Mouse (Mus musculus) limb, embryonic 10.5 days (tissue): ENCODE data around the gene Cfap299. TPM values are rescaled to one million over a fixed set of nuclear protein-coding genes. Genes with fewer than 3 reads are reported as not detected.

Source experiments
- DNase-seq: peaks from one replicate; pipeline ENCODE4 v3.0.0-alpha.2; 2017; ENCODE audit warnings: low spot score
- H3K27ac ChIP-seq: fragments of 300-500 bp; sonication (generic); 2 replicates; pipeline ENCODE4 v1.5.1; 2016; ENCODE audit warnings: mild to moderate bottlenecking
- H3K27me3 ChIP-seq: fragments of 300-500 bp; sonication (generic); 2 replicates; pipeline ENCODE4 v1.6.1; 2016; ENCODE audit warnings: low read depth, mild to moderate bottlenecking; ENCODE audit not compliant: poor library complexity, severe bottlenecking
- H3K36me3 ChIP-seq: fragments of 300-500 bp; sonication (generic); 2 replicates; pipeline ENCODE4 v1.6.1; 2016; ENCODE audit warnings: mild to moderate bottlenecking, moderate library complexity
- H3K4me1 ChIP-seq: fragments of 300-500 bp; sonication (generic); 2 replicates; pipeline ENCODE4 v1.6.1; 2016
- H3K4me3 ChIP-seq: fragments of 300-500 bp; sonication (generic); 2 replicates; pipeline ENCODE4 v1.5.1; 2016; ENCODE audit warnings: mild to moderate bottlenecking, moderate library complexity
- H3K9me3 ChIP-seq: fragments of 300-500 bp; sonication (generic); replicated peaks from 2 replicates; pipeline ENCODE4 v1.6.1; 2016; ENCODE audit warnings: mild to moderate bottlenecking
- WGBS: fragments of 180-500 bp; shearing (Covaris S2); methylation state at CpG from one replicate; pipeline ENCODE4 v1.1.7; 2016; 5-methylcytosine and 5-hydroxymethylcytosine counted together
- polyA plus RNA-seq: library from polyadenylated mRNA; unstranded; fragments of >200 nt; fragmentation: Nextera tagmentation; extraction: Ambion mirVana; gene quantifications from 2 replicates; pipeline ENCODE4 v1.2.1, GENCODE M21; 2016

The Cfap299 gene
- polyA plus RNA-seq, 1 experiment from 2014 or later = 0.16 TPM

DNA sequence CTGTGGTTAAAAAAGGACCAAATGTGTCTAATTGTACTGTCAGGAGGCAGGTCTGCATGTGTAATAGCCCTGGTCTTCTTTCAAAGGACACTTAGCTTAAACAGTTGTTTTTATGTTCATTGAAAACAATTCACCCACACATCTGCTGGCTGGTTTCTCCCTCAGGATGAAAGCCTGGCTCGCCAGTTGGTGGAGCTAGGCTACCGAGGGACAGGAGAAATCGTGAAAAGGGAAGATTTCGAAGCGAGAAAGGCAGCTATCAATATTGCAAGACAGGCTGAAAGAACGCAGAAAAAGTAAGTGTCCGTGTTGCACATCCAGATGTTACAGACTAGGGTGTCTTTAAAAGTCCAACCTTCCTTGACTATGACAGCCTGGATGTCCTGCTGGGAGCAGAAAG lies 17.0 kb downstream of the Cfap299 start:
- no peaks in the 10 kb centered on the region for H3K9me3 ChIP-seq
- no peak overlapping the region for H3K27ac ChIP-seq
- no peaks in the 10 kb centered on the region for H3K27me3 ChIP-seq
- no peaks in the 10 kb centered on the region for H3K4me1 ChIP-seq
- no peak overlapping the region for H3K4me3 ChIP-seq
- no peak for DNase-seq
- WGBS = 78% methylated on average over 7 of the region's 7 CpGs
- no peaks in the 10 kb centered on the region for H3K36me3 ChIP-seq

DNA sequence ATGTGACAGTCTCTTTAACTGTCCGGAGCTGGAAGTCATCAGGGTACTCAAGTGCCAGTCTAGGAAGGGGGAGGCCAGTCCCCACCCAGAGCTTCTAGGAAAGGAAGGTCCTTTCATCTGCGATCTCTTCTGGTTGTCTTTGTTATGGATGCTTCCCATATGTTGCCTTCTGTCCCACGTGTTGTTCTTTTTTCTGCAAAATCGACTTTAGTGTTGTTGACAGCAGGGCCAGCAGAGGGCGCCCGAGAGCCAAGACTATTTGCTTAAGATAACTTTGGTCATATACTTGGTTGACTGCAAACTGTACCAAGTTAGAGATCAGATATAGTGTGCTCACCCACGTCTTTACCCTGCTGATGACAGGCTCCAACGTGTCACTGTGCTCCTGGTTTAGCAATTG lies 19.5 kb downstream of the Cfap299 start:
- 12% methylated on average over 8 of the region's 8 CpGs for WGBS
- Histone ChIP-seq H3K4me3 (no peak overlapping the region), H3K27ac (no peak overlapping the region), H3K4me1 (no peaks in the 10 kb centered on the region), H3K36me3 (no peaks in the 10 kb centered on the region), H3K9me3 (no peaks in the 10 kb centered on the region), H3K27me3 (no peaks in the 10 kb centered on the region)
- peak; percentile 88 for DNase-seq

DNA sequence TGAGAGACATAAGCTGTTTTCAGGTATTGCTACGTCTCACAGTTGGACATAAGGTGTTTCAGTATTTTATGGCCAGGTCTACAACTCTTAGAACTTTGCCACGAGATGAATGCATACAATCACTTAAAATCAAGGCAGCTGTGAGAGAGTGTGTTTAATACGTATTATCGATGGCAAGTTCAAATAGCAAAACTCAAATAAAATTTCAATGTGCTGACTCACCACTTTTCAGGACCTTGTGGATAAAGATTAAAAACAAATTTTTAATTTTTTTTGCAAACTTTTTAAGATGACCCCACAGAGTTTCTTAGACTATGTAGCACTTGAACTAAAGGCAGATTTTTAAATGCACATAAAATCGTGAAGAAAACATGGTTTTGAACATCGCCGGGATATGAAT lies 30.8 kb downstream of the Cfap299 start:
- Histone ChIP-seq H3K4me3 (no peak overlapping the region), H3K27me3 (no peaks in the 10 kb centered on the region), H3K9me3 (no peaks in the 10 kb centered on the region), H3K4me1 (no peaks in the 10 kb centered on the region), H3K36me3 (no peaks in the 10 kb centered on the region), H3K27ac (no peak overlapping the region)
- no peak for DNase-seq
- 93% methylated on average over 7 of the region's 7 CpGs for WGBS

DNA sequence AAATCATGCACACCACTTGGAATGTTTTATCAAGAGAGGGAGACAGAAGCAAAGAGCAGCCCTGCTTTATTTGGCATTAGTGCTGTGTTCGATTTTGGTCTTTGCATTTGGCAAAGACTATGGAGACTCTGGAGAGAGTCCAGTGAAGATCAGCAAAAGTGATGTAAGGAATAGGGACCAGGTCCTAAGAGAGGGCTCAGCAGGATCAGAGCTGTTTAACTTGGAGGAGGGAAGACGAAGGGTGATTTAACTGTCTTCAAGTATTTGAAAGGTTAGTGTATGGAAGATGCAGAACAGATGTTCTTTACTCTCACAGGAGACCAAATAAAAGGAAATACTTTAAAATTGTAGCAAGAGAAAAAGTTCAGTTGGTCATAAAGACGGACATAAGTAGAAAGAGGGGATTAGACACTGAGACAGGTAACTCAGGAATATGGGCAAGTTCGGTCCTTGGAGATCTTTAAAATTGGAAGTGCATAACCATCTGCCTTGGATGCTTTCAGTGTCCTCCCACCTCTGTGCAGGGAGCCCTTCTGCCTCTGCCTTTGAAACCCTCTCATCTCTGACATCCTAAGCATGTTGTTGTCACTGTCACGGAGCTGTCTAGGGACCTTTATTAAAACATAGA lies 31.8 kb downstream of the Cfap299 start:
- no peaks in the 10 kb centered on the region for H3K9me3 ChIP-seq
- WGBS = 83% methylated on average over 5 of the region's 5 CpGs

DNA sequence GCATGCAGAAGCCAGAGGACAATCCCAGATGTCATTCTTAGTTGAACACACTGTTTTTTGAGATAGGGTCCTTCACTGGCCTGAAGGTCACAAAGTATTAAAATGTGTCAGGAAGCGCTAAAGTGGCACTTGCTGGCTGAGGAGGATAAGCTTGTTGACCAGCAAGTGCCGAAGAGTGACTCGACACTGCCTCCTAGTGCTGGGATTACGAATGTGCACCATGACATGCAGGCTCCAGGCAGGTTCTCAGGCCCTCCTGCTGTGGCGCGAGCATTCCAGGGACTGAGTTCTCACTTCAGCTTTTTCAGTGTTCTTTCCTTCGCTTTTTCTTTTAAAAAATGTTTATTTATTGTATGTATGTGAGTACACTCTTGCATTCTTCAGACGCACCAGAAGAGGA lies 34.3 kb downstream of the Cfap299 start:
- Histone ChIP-seq H3K27me3 (no peaks in the 10 kb centered on the region), H3K9me3 (no peaks in the 10 kb centered on the region), H3K36me3 (no peaks in the 10 kb centered on the region), H3K4me3 (no peak overlapping the region), H3K27ac (no peak overlapping the region), H3K4me1 (no peaks in the 10 kb centered on the region)
- 51% methylated on average over 8 of the region's 8 CpGs for WGBS
- peak; percentile 38 for DNase-seq

More for the DNA sequence above, 31.8 kb downstream of the Cfap299 start:
- Histone ChIP-seq H3K4me3 (no peak overlapping the region), H3K4me1 (no peaks in the 10 kb centered on the region), H3K36me3 (no peaks in the 10 kb centered on the region), H3K27me3 (no peaks in the 10 kb centered on the region), H3K27ac (no peak overlapping the region)
- no peak for DNase-seq

DNA sequence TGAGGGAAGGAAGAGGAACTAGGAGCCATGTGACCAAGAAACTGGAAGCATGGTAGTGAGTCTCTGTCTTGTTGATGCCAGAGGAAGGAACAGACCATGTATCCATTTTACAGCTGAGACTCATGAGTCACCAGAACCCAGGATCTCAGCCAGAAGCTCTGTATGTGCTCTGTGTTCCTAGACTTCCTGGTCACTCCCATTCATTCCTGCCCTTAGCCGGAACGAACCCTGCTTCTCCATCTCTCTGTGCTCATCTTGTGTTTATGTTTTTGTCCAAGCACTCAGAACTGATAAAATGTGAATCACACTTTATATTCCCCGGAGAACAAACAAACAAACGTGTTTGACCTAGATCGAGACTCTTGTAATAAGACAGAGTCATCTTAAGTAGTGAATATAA lies 36.2 kb downstream of the Cfap299 start:
- H3K27me3 ChIP-seq = no peaks in the 10 kb centered on the region
- 86% methylated on average over 5 of the region's 5 CpGs for WGBS

DNA sequence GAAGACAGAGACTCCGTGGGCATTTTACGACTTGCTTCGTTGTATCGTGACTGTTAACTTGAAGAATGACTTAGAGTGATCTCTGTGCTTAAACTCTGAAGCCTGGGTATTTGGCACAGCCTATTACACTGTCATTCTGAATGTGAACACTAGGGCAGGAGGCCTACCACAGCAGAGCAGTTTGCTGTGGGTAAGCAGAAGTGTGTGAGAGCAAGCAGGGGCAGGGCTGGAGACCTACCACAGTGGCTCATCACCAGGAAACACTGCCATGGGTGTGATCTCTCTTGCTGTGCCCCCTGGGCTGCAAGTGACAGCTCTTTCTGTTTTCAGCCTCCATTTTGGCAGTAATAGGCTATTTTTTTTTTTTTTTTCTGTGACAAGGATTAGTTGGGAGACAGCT lies 39.7 kb downstream of the Cfap299 start:
- H3K27ac ChIP-seq = no peak overlapping the region
- H3K27me3 ChIP-seq = no peaks in the 10 kb centered on the region
- no peaks in the 10 kb centered on the region for H3K4me1 ChIP-seq
- no peaks in the 10 kb centered on the region for H3K36me3 ChIP-seq
- WGBS = 18% methylated on average over 4 of the region's 4 CpGs
- DNase-seq = no peak
- no peaks in the 10 kb centered on the region for H3K9me3 ChIP-seq
- H3K4me3 ChIP-seq = no peak overlapping the region

More for the DNA sequence above, 36.2 kb downstream of the Cfap299 start:
- H3K9me3 ChIP-seq = no peaks in the 10 kb centered on the region
- no peak for DNase-seq
- no peak overlapping the region for H3K27ac ChIP-seq
- H3K4me3 ChIP-seq = no peak overlapping the region
- no peaks in the 10 kb centered on the region for H3K36me3 ChIP-seq
- H3K4me1 ChIP-seq = no peaks in the 10 kb centered on the region

DNA sequence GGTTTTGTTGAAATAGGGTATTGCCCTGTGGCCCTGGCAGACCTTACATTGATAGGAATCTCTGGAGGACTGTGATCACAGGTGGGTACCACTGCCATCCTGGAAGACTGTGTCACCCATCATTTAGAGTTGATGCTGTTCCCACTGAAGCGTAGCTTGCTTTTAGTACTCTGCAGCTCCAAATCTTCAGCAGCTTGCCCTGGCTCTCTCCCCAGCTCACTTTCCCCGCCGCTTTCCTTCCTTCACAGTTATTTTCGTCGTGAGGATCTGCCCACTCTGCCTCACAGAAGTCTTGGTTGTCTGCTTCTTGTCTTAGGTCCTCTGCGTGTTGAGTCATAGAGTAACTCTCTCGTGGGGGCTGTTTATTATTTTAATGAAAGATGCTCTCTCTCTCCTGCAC lies 40.3 kb downstream of the Cfap299 start:
- Histone ChIP-seq H3K27me3 (no peaks in the 10 kb centered on the region), H3K27ac (no peak overlapping the region), H3K9me3 (no peaks in the 10 kb centered on the region), H3K36me3 (no peaks in the 10 kb centered on the region), H3K4me1 (no peaks in the 10 kb centered on the region), H3K4me3 (no peak overlapping the region)
- WGBS = 77% methylated on average over 7 of the region's 7 CpGs
- DNase-seq = no peak

DNA sequence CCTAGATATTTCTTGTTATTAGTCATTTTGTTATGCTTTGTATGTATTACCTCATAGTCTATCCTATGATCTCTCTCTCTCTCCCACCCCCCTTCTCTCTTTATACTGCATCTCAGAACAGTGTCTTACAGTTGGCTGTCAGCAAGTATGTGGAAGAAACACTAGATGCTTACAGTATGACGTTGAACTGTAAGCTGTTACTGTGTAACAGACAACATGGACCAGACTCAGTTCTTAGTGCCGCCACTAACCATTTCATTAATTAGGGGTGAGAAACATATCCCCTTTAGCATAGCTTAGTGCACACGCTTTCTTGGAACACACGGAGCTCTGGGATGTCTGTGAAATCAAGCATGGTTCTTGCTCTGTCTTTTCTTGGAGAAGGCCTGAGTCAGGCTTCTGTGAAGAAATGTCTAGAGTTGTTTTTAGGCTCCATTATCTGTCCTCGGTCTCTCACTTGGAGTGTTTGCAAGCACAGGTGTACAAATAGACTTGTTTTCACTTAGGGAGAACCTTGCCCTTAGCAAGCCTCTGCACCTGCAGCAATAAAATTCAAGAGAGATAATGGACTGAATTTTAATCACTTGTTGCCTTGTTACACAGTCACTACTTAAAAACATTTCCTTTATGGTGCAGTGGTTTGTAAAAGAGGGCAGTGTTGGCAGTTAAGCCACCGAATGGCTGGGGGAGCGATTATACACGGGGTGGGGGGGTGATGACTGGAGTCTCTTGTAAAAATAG lies 47.1 kb downstream of the Cfap299 start:
- peaks cover 6% of the 10 kb centered on the region; the same call in 1 of the 2 replicates for H3K4me1 ChIP-seq
- H3K4me3 ChIP-seq = no peak overlapping the region
- H3K27ac ChIP-seq = no peak overlapping the region
- DNase-seq = no peak
- WGBS = 80% methylated on average over 8 of the region's 8 CpGs
- no peaks in the 10 kb centered on the region for H3K9me3 ChIP-seq
- no peaks in the 10 kb centered on the region for H3K27me3 ChIP-seq
- no peaks in the 10 kb centered on the region for H3K36me3 ChIP-seq

DNA sequence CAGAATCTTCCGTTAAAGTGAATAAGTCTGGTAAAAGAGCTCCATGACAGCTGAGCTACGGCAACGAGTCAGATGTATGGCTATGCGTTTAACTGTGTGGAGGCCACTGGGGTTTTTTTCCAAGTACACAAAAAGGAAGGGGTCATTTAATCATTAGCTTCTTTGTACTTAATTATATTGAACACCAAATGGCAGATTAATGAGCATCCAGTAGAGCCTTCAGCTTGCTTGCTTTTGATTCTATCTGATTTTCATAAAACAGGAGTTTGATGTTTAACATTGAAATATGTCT lies 47.6 kb downstream of the Cfap299 start:
- Histone ChIP-seq H3K9me3 (no peaks in the 10 kb centered on the region), H3K4me1 (peaks cover 6% of the 10 kb centered on the region; the same call in 1 of the 2 replicates), H3K4me3 (no peak overlapping the region), H3K27ac (no peak overlapping the region), H3K27me3 (no peaks in the 10 kb centered on the region), H3K36me3 (no peaks in the 10 kb centered on the region)
- no peak for DNase-seq
- 87% methylated on average over 4 of the region's 4 CpGs for WGBS

DNA sequence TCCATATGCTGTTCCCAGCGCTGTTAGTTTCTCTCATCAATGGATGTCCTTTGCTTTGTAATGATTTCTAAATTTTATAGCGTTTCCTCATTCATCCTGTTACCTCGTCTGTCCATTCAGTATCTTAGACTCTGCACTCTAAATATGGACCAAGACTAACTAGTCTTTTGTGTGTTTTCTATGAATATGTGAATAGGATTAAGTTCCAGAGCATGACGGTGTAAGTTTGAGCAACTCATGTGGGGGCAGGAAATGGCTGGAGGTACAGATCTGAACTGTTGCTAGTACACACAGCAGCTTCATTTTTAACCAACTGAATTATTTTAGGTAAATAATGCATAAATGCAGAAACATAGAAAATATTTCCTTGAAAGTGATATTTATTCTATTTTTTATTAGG lies 51.3 kb downstream of the Cfap299 start:
- H3K9me3 ChIP-seq = no peaks in the 10 kb centered on the region
- 90% methylated on average over 4 of the region's 4 CpGs for WGBS
- DNase-seq = no peak
- H3K27me3 ChIP-seq = no peaks in the 10 kb centered on the region
- H3K4me3 ChIP-seq = no peak overlapping the region
- no peaks in the 10 kb centered on the region for H3K36me3 ChIP-seq
- H3K27ac ChIP-seq = no peak overlapping the region
- peaks cover 6% of the 10 kb centered on the region; the same call in 1 of the 2 replicates for H3K4me1 ChIP-seq

DNA sequence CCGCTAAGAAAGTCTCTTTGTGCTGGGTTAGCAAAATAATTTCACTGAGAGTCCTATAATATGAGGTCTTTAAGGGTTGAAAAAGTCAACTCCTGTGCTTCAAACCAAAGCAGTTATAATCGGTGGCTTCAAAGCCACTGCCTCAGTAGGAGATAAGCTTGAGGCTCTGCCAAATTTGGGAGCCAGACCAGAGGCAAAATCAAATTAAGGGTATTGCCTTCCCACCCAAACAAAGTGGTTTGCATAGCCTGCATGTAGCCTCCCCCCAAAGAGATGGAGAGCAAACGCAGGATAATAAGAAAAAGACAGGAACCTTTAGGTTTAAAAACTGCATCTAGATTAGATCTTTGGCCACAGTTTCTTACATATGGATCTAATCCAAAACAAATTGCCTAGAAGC lies 58.0 kb downstream of the Cfap299 start:
- H3K27me3 ChIP-seq = no peaks in the 10 kb centered on the region
- H3K4me1 ChIP-seq = no peaks in the 10 kb centered on the region
- H3K4me3 ChIP-seq = no peak overlapping the region
- 65% methylated on average over 3 of the region's 3 CpGs for WGBS
- DNase-seq = no peak
- H3K27ac ChIP-seq = no peak overlapping the region
- H3K9me3 ChIP-seq = no peaks in the 10 kb centered on the region
- no peaks in the 10 kb centered on the region for H3K36me3 ChIP-seq

DNA sequence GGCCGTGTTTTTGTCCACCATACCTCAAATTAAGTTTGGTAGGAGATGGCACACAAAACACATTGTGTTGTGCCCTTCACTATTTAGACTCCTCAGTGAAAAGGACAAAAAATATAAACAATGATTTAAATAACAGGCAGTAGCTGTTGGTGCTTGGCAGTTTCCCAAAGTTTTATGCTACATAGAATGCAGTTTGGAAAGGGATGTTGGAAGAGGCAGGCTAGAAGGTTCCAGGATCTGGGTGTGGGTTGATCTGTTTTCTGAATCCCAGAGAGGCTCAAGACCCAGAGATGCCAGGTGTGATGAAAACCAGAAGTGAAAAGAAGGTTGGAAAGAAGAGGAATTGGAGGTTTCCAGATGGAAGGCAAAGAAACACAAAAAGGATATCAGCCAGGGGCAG lies 73.1 kb downstream of the Cfap299 start:
- Histone ChIP-seq H3K36me3 (no peaks in the 10 kb centered on the region), H3K27ac (no peak overlapping the region), H3K4me3 (no peak overlapping the region), H3K9me3 (no peaks in the 10 kb centered on the region), H3K4me1 (no peaks in the 10 kb centered on the region), H3K27me3 (no peaks in the 10 kb centered on the region)
- no peak for DNase-seq
- 87% methylated on average over 1 of the region's 1 CpGs for WGBS

DNA sequence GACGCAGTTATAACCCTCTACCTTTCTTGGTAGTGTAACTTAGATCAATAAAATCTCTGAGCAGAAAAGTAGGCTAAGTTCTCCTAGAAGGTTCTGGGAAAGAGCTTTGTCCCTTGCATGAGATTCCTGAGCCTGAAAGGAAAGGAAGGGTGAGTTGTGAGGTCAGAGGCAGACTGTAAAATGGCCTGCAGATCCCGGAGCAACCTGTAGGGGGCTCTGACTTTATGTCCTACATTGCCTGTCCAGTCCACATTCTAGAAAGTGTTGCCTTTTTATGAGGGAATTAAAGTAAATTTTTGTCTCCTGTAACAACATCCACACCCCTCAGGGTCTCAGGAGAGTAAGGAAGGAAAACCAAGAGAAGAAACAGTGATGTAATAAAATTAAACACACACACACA lies 81.0 kb downstream of the Cfap299 start:
- Histone ChIP-seq H3K4me3 (no peak overlapping the region), H3K36me3 (no peaks in the 10 kb centered on the region), H3K27ac (no peak overlapping the region), H3K4me1 (no peaks in the 10 kb centered on the region), H3K9me3 (no peaks in the 10 kb centered on the region), H3K27me3 (no peaks in the 10 kb centered on the region)
- WGBS = 62% methylated on average over 2 of the region's 2 CpGs
- no peak for DNase-seq
